Mouse (Mus musculus) limb, embryonic 15.5 days (tissue): Measurements from ENCODE around the gene Fut7. TPM values are rescaled to one million over a fixed set of nuclear protein-coding genes. Genes with fewer than 3 reads are reported as not detected.
A peak's percentile ranks its signal among the peaks of the same experiment; 100 is the strongest.

Experiments
- ATAC-seq: fragments of 200-750 bp; cut with Nextera tagmentation; 2 replicates; pipeline ENCODE4 v1.8.0; 2017; ENCODE audit warnings: low read depth, moderate TSS enrichment; ENCODE audit not compliant: insufficient number of reproducible peaks, low FRiP score, low TSS enrichment
- H3K27ac ChIP-seq: fragments of 300-500 bp; sonication (generic); 2 replicates; pipeline ENCODE4 v1.5.1; 2015; ENCODE audit warnings: moderate library complexity, mild to moderate bottlenecking, inconsistent platforms
- H3K27me3 ChIP-seq: fragments of 300-500 bp; sonication (generic); 2 replicates; pipeline ENCODE4 v1.6.1; 2015; ENCODE audit warnings: inconsistent platforms
- H3K36me3 ChIP-seq: fragments of 300-500 bp; sonication (generic); 2 replicates; pipeline ENCODE4 v1.6.1; 2015; ENCODE audit warnings: inconsistent platforms
- H3K4me1 ChIP-seq: fragments of 300-500 bp; sonication (generic); 2 replicates; pipeline ENCODE4 v1.6.1; 2015; ENCODE audit warnings: inconsistent platforms
- H3K4me2 ChIP-seq: fragments of 300-500 bp; sonication (generic); 2 replicates; pipeline ENCODE4 v1.6.1; 2015; ENCODE audit warnings: mild to moderate bottlenecking, inconsistent platforms
- H3K4me3 ChIP-seq: fragments of 300-500 bp; sonication (generic); 2 replicates; pipeline ENCODE4 v1.5.1; 2015; ENCODE audit warnings: mild to moderate bottlenecking, inconsistent platforms
- H3K9ac ChIP-seq: fragments of 300-500 bp; sonication (generic); 2 replicates; pipeline ENCODE4 v1.6.1; 2015; ENCODE audit warnings: inconsistent platforms
- H3K9me3 ChIP-seq: fragments of 300-500 bp; sonication (generic); 2 replicates; pipeline ENCODE4 v1.6.1; 2016; ENCODE audit warnings: inconsistent platforms
- WGBS: fragments of 180-500 bp; shearing (Covaris S2); methylation state at CpG from one replicate; pipeline ENCODE4 v1.1.7; 2015; 5-methylcytosine and 5-hydroxymethylcytosine counted together
- microRNA-seq: library from miRNA; unstranded; fragments of <30 nt; microRNA quantifications from one replicate; pipeline ENCODE4, GENCODE M21; 2016
- polyA plus RNA-seq: library from polyadenylated mRNA; unstranded; fragments of >200 nt; fragmentation: Nextera tagmentation; extraction: Ambion mirVana; gene quantifications from 2 replicates; pipeline ENCODE4 v1.2.1, GENCODE M21; 2015

Gene Fut7
- polyA plus RNA-seq, 1 experiment from 2014 or later: 0.18 TPM

DNA sequence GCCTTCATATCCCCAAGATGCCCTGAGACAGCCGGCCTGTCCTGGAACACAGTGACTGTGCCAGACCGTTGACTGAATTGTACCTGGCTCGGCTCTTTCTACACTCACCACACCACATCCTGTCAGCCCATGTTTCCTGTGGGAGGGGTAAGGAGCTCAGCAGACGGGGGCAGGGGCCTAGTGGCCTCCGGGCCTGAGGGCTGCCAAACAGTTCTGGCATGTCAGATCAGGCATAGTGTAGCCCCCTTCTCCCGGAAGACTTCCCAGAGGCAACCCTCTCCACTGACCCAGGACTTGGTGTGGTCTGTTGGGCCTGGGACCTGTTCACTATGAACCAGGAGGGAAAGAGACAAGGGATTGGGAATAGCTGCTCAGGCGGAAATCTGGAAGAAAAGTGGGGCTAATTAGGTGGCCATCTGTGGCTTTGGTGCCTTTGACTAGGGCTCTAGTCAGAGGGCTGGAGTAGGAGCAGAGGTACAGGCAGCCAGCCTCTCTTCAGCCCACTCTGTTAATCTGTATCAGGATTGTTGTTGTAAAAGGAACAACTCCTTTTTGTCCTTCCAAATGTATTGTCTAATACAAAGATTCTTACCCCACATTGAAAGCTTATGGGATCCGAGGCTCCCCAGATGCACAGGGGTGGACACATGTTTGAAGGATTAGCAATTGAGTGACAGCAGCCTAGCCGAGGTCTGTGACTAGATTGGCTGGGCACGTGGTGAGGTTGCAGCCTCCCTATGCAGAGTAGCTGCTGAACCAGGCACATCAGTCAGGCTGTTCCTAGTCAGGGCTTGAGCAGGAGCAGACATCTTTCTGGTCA is 43.0 kb downstream of the Fut7 start:
- Histone ChIP-seq H3K4me3 (no peak overlapping the region), H3K4me2 (no peak overlapping the region), H3K9me3 (no peaks in the 10 kb centered on the region), H3K27me3 (no peaks in the 10 kb centered on the region), H3K9ac (no peak overlapping the region), H3K36me3 (no peaks in the 10 kb centered on the region), H3K27ac (peak overlapping the region; percentile 22; the same call in 1 of the 2 replicates), H3K4me1 (peaks cover 30% of the 10 kb centered on the region)
- 33% methylated on average over 10 of the region's 10 CpGs for WGBS
- no peak for ATAC-seq

DNA sequence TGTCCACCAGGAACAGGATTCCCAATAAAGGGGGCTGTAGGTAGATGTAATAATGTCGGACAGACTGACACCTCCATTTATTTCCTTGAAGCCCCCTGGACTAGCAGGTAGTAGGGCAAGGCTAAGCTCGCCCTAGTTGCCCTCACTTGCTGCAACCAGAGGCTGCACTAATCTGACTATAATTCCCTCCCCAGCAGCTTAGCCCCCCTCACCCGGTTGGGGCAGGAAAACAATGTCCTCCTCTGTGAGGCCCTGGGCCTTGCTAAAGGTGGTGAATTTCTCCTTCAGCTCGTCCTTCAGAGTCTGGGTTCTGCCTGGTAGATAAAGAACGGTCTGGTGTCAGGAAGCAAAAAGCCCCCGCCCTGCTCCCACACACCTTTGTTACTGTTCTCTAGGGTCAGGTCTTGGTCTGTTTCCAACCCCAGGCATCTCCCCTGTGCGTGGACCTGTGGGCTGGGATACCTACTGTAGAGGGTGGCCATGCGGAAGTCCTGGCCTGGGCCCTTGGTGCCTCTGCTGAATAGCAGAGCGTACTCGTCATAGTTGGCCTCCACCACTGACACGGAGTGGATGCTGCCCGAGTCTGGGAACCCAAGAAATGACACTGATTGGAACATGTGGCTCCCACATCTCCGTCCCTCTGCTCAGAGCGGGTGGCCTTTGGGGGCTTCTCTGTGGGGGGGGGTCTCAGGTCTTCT is 44.7 kb downstream of the Fut7 start:
- Histone ChIP-seq H3K4me3 (no peak overlapping the region), H3K27ac (no peak overlapping the region), H3K36me3 (no peaks in the 10 kb centered on the region), H3K9me3 (no peaks in the 10 kb centered on the region), H3K4me1 (peaks cover 19% of the 10 kb centered on the region), H3K9ac (no peak overlapping the region), H3K4me2 (no peak overlapping the region), H3K27me3 (no peaks in the 10 kb centered on the region)
- WGBS: 76% methylated on average over 14 of the region's 14 CpGs
- ATAC-seq: no peak

DNA sequence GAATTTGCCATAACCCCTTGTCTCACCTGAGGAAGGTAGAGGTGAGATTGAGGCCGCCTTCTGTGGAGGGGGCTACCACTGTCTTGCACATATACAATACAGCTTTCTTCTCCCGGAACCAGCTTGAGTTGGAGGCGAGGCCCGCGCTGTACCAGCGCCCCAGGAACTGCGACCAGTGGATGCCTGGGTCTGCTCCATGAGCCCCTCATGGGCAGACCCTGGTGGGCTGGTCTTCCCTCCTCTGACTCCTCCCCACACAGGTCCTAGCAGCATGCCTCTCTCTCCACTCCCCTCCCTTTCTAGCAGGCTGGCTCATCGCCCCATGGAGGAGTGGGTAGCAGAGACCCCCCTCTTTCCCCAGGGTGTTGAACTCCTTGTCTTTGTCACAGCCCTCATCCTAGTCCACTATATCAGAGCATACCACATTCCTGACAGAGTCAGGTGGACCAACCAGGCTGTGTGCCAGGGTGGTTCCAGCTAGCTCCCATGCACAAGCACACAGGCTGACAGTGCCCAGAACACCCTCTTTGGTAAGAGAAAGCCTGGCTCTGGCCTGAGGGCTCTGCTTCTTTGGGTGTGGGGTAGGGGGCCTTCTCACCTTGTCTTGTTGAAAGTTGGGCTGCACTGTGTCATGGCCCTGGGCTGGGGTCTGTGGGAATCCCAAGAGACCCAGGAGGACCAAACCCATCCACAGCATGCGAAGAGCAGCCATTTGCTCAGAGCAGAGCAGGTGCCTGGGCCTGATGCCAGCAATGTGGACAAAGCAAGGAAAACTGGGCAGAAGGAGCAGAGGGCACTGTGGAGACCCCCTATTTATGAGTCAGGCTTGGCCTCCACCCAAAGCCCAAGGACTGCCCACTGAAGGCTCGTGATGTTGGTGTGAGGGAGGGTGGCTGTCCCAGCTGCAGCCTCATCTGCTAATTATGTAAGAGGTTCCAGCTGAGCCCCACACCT is 46.2 kb downstream of the Fut7 start:
- 65% methylated on average over 10 of the region's 10 CpGs for WGBS
- H3K27me3 ChIP-seq: no peaks in the 10 kb centered on the region
- no peak overlapping the region for H3K4me3 ChIP-seq
- H3K27ac ChIP-seq: no peak overlapping the region
- H3K4me1 ChIP-seq: peaks cover 19% of the 10 kb centered on the region
- no peak overlapping the region for H3K4me2 ChIP-seq
- H3K9ac ChIP-seq: no peak overlapping the region
- H3K36me3 ChIP-seq: no peaks in the 10 kb centered on the region
- no peak for ATAC-seq
- H3K9me3 ChIP-seq: no peaks in the 10 kb centered on the region

DNA sequence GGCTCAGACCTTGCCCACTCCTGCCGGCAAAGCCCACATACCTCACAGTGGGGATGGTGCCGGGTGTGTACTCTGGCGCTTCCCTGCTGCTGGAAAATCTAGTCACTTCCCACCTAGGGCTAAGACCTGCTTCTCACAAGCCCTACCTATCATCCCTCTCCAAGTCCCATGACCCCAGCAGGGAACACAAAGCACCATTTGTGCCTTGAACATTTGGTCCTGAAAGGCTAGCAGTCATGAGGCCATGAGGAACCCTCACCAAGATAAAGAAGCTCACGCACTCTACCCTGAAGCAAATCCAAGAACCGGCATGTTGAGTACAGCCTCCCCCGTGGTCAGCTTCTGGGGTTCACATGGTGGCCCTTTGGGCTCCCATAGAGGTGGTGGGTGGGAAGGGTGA is 46.9 kb downstream of the Fut7 start, which contains the start of gene Ptgds:
TSS of gene Ptgds (minus strand) at position 78 of the 400 bp plus-strand sequence.
- H3K9me3 ChIP-seq: no peaks in the 10 kb centered on the region
- WGBS: 51% methylated on average over 6 of the region's 6 CpGs
- no peak for ATAC-seq
- H3K27me3 ChIP-seq: no peaks in the 10 kb centered on the region
- H3K36me3 ChIP-seq: no peaks in the 10 kb centered on the region
- H3K4me3 ChIP-seq: no peak within 1 kb of the TSS
- no peak within 1 kb of the TSS for H3K27ac ChIP-seq
- no peak within 1 kb of the TSS for H3K4me2 ChIP-seq
- H3K9ac ChIP-seq: no peak within 1 kb of the TSS
- H3K4me1 ChIP-seq: peaks cover 19% of the 10 kb centered on the region

DNA sequence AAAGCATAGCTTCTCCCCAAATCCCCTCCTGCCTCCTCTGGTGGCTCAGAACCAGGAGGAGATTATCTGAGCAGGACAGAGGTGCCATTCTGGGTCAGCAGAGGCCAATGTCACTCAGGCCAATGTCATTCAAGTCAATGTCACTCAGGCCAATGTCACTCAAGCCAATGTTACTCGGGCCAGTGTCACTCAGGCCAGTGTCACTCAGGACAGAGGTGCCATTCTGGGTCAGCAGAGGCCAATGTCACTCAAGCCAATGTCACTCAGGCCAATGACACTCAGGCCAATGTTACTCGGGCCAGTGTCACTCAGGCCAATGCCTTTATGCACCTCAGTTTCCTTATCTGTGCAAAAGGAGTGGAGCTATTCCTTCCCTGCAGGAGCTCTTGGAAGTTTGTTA is 49.5 kb downstream of the Fut7 start:
- peaks cover 14% of the 10 kb centered on the region for H3K4me1 ChIP-seq
- no peak for ATAC-seq
- 78% methylated on average over 2 of the region's 2 CpGs for WGBS
- no peak overlapping the region for H3K27ac ChIP-seq
- no peaks in the 10 kb centered on the region for H3K36me3 ChIP-seq
- no peak overlapping the region for H3K4me2 ChIP-seq
- H3K4me3 ChIP-seq: no peak overlapping the region
- no peak overlapping the region for H3K9ac ChIP-seq
- H3K9me3 ChIP-seq: no peaks in the 10 kb centered on the region
- no peaks in the 10 kb centered on the region for H3K27me3 ChIP-seq

Small RNAs within 50 kb of the gene (microRNA-seq; reads per million reads assigned to microRNA genes)
- gene Mir3087: not detected

Other genes starting within 250 kb of the Fut7 start
- 28.5 and 33.5 TPM in 2 replicates for gene Nrarp, start 242.5 kb upstream of the Fut7 start, polyA plus RNA-seq
- 8.9 and 10.0 TPM in 2 replicates for gene Tor4a, start 226.4 kb upstream of the Fut7 start, polyA plus RNA-seq
- gene Nelfb, start 211.8 kb upstream of the Fut7 start, polyA plus RNA-seq: 114 and 117 TPM in 2 replicates
- gene Stpg3, start 208.6 kb upstream of the Fut7 start, polyA plus RNA-seq: not detected in 2 replicates
- gene Fam166a, start 204.5 kb upstream of the Fut7 start, polyA plus RNA-seq: 0.81 TPM in 1 of 2 replicates, not detected in the other
- 554 and 617 TPM in 2 replicates for gene Tubb4b, start 198.6 kb upstream of the Fut7 start, polyA plus RNA-seq
- not detected in 2 replicates for gene Slc34a3, start 188.9 kb upstream of the Fut7 start, polyA plus RNA-seq
- gene Rnf224, start 186.5 kb upstream of the Fut7 start, polyA plus RNA-seq: 0.57 and 0.58 TPM in 2 replicates
- 16.9 and 17.5 TPM in 2 replicates for gene Rnf208, start 181.0 kb upstream of the Fut7 start, polyA plus RNA-seq
- 83.9 and 100 TPM in 2 replicates for gene Cysrt1, start 180.8 kb upstream of the Fut7 start, polyA plus RNA-seq
- 10.2 and 10.4 TPM in 2 replicates for gene AL732309.1, start 176.4 kb upstream of the Fut7 start, polyA plus RNA-seq
- gene Tmem203, start 167.8 kb upstream of the Fut7 start, polyA plus RNA-seq: 21.4 and 24.2 TPM in 2 replicates
- 8.5 and 8.6 TPM in 2 replicates for gene Tprn, start 160.6 kb upstream of the Fut7 start, polyA plus RNA-seq
- gene Ssna1, start 150.8 kb upstream of the Fut7 start, polyA plus RNA-seq: 241 and 244 TPM in 2 replicates
- 136 and 140 TPM in 2 replicates for gene Anapc2, start 150.8 kb upstream of the Fut7 start, polyA plus RNA-seq
- gene Tmem210, start 135.1 kb upstream of the Fut7 start, polyA plus RNA-seq: not detected in 2 replicates
- 0.61 and 0.92 TPM in 2 replicates for gene Lrrc26, start 133.4 kb upstream of the Fut7 start, polyA plus RNA-seq
- 0.71 and 0.87 TPM in 2 replicates for gene Grin1, start 104.1 kb upstream of the Fut7 start, polyA plus RNA-seq
- 47.0 and 55.8 TPM in 2 replicates for gene Man1b1, start 90.9 kb upstream of the Fut7 start, polyA plus RNA-seq
- gene Dpp7, start 66.9 kb upstream of the Fut7 start, polyA plus RNA-seq: 24.0 and 25.1 TPM in 2 replicates
- gene Uap1l1, start 57.6 kb upstream of the Fut7 start, polyA plus RNA-seq: 16.9 and 23.6 TPM in 2 replicates
- 30.5 and 31.9 TPM in 2 replicates for gene Sapcd2, start 50.9 kb upstream of the Fut7 start, polyA plus RNA-seq
- gene Entpd2, start 27.4 kb upstream of the Fut7 start, polyA plus RNA-seq: 4.2 and 11.7 TPM in 2 replicates
- 51.7 and 54.3 TPM in 2 replicates for gene Npdc1, start 23.9 kb upstream of the Fut7 start, polyA plus RNA-seq
- gene Abca2, start 5.4 kb downstream of the Fut7 start, polyA plus RNA-seq: 4.2 and 5.9 TPM in 2 replicates
- 99.3 and 111 TPM in 2 replicates for gene Clic3, start 33.6 kb downstream of the Fut7 start, polyA plus RNA-seq
- 49.9 and 56.9 TPM in 2 replicates for gene Paxx, start 37.8 kb downstream of the Fut7 start, polyA plus RNA-seq
- 4.1 and 9.1 TPM in 2 replicates for gene Ptgds, start 46.8 kb downstream of the Fut7 start, polyA plus RNA-seq
- gene Lcn12, start 70.6 kb downstream of the Fut7 start, polyA plus RNA-seq: not detected in 2 replicates
- 73.0 and 81.4 TPM in 2 replicates for gene Fbxw5, start 77.5 kb downstream of the Fut7 start, polyA plus RNA-seq
- gene C8g, start 78.5 kb downstream of the Fut7 start, polyA plus RNA-seq: 4.6 and 5.6 TPM in 2 replicates
- 34.4 and 35.7 TPM in 2 replicates for gene Traf2, start 123.7 kb downstream of the Fut7 start, polyA plus RNA-seq
- gene Edf1, start 134.6 kb downstream of the Fut7 start, polyA plus RNA-seq: 388 and 396 TPM in 2 replicates
- gene Mamdc4, start 151.6 kb downstream of the Fut7 start, polyA plus RNA-seq: 0.81 and 6.0 TPM in 2 replicates
- 129 and 139 TPM in 2 replicates for gene Phpt1, start 152.0 kb downstream of the Fut7 start, polyA plus RNA-seq
- 0.29 and 0.44 TPM in 2 replicates for gene Ajm1, start 158.5 kb downstream of the Fut7 start, polyA plus RNA-seq
- gene Rabl6, start 185.3 kb downstream of the Fut7 start, polyA plus RNA-seq: 73.6 and 74.9 TPM in 2 replicates
- gene Ccdc183, start 194.4 kb downstream of the Fut7 start, polyA plus RNA-seq: 0.12 and 0.14 TPM in 2 replicates
- gene Tmem141, start 198.7 kb downstream of the Fut7 start, polyA plus RNA-seq: 27.3 and 28.7 TPM in 2 replicates
- gene Fcna, start 204.8 kb downstream of the Fut7 start, polyA plus RNA-seq: 2.7 and 3.7 TPM in 2 replicates
- gene Lcn8, start 229.9 kb downstream of the Fut7 start, polyA plus RNA-seq: not detected in 2 replicates
- not detected in 2 replicates for gene Lcn5, start 234.7 kb downstream of the Fut7 start, polyA plus RNA-seq